Mouse (Mus musculus) heart, adult 2 months (tissue): Measurements from ENCODE around the gene Shc1. TPM values are rescaled to one million over a fixed set of nuclear protein-coding genes. Genes with fewer than 3 reads are reported as not detected.
A peak's percentile ranks its signal among the peaks of the same experiment; 100 is the strongest.
"Not testable (repeated sequence)": the region's sequence is repeated elsewhere in the genome, so short reads cannot be mapped to it uniquely, and the experiment has no call there.

Experiments used
- DNase-seq, 2 experiments: peaks; one replicate each; pipeline ENCODE4 v3.0.0; 2021
- H3K27ac ChIP-seq: fragments of 200-600 bp; 2 replicates; pipeline ENCODE4 v1.8.1; 2022
- H3K27me3 ChIP-seq: fragments of 200-500 bp; 2 replicates; pipeline ENCODE4 v1.6.1; 2012; ENCODE audit warnings: mild to moderate bottlenecking, low read length, inconsistent platforms, mixed read lengths; ENCODE audit not compliant: control insufficient read depth, insufficient read depth
- H3K36me3 ChIP-seq: fragments of 200-500 bp; 2 replicates; pipeline ENCODE4 v1.6.1; 2012; ENCODE audit warnings: low read length, inconsistent platforms; ENCODE audit not compliant: control insufficient read depth, insufficient read depth
- H3K4me1 ChIP-seq: fragments of 200-500 bp; 2 replicates; pipeline ENCODE4 v1.6.1; 2011; ENCODE audit warnings: low read length; ENCODE audit not compliant: control insufficient read depth, insufficient read depth
- H3K4me3 ChIP-seq: fragments of 200-600 bp; 2 replicates; pipeline ENCODE4 v1.8.1; 2022
- H3K79me2 ChIP-seq: fragments of 200-500 bp; replicated peaks from 2 replicates; pipeline ENCODE4 v1.6.1; 2012; ENCODE audit warnings: mild to moderate bottlenecking, inconsistent platforms, low read length, moderate library complexity, mixed read lengths; ENCODE audit not compliant: control insufficient read depth, insufficient read depth
- H3K9ac ChIP-seq: fragments of 200-500 bp; 2 replicates; pipeline ENCODE4 v1.6.1; 2012; ENCODE audit warnings: low read depth, mild to moderate bottlenecking, control low read depth, inconsistent platforms, low read length, mixed read lengths
- CTCF ChIP-seq: fragments of 200-600 bp; IDR thresholded peaks from 2 replicates; pipeline ENCODE4 v1.8.1; 2022; ENCODE audit warnings: antibody characterized with exemption, mild to moderate bottlenecking, moderate library complexity
- EP300 ChIP-seq: fragments of 200-500 bp; IDR thresholded peaks from 2 replicates; pipeline ENCODE4 v1.6.1; 2011; ENCODE audit warnings: low read depth, low read length, control low read depth; ENCODE audit not compliant: insufficient read depth
- POLR2A ChIP-seq: fragments of 200-500 bp; IDR thresholded peaks from 2 replicates; pipeline ENCODE4 v1.6.1; 2011; ENCODE audit warnings: mild to moderate bottlenecking, low read depth, low read length, control low read depth; ENCODE audit not compliant: insufficient read depth
- WGBS: fragments of 180-500 bp; shearing (Covaris S2); methylation state at CpG from one replicate; pipeline ENCODE4 v1.1.7; 2018; 5-methylcytosine and 5-hydroxymethylcytosine counted together
- intact Hi-C: fragments of 180-260 bp; cut with DNase I; formaldehyde crosslinking; loops from one replicate; pipeline ENCODE4 v1.15.1; 2025
- polyA plus RNA-seq: library from polyadenylated mRNA; depleted of rRNA; stranded (reverse); fragments of >200 nt; gene quantifications from 2 replicates; pipeline ENCODE4 v1.2.3, GENCODE M21; 2012
- total RNA-seq, 2 experiments: library from RNA; stranded (reverse); gene quantifications; 2 replicates each; pipeline ENCODE4 v1.2.3; 2021

Gene Shc1
- total and polyA plus RNA-seq, 3 experiments: 31.6 to 32.4 (median 32.0) TPM

- Histone ChIP-seq H3K79me2 (no peaks in the 10 kb centered on the region; the same call in 1 of the 2 replicates), H3K9ac (peak overlapping the region; percentile 59), H3K36me3 (no peaks in the 10 kb centered on the region), H3K4me1 (peaks cover 8% of the 10 kb centered on the region), H3K27ac (peak overlapping the region; percentile 80), H3K27me3 (no peaks in the 10 kb centered on the region), H3K4me3 (peak overlapping the region; percentile 41)
- no peak for TF ChIP-seq POLR2A
- TF ChIP-seq CTCF: no peak
- no peak for TF ChIP-seq EP300
- peak in 1 of 2 experiments; percentile 45 for DNase-seq
- 16% methylated on average over 22 of the region's 22 CpGs for WGBS
- intact Hi-C loops: no loop called here
Observed at GRCm38 (mm10) chr3:89421810-89422473, 3.7 kb downstream of the Shc1 start.

- H3K9ac ChIP-seq: no peak overlapping the region
- TF ChIP-seq POLR2A (no peak), CTCF (no peak), EP300 (no peak)
Observed at GRCm38 (mm10) chr3:89422556-89423205, 4.4 kb downstream of the Shc1 start.

GRCm38 (mm10) chr3:89424416-89425140 lies 6.3 kb downstream of the Shc1 start:
- Histone ChIP-seq H3K27ac (no peak overlapping the region), H3K36me3 (no peaks in the 10 kb centered on the region), H3K9ac (no peak overlapping the region), H3K27me3 (no peaks in the 10 kb centered on the region), H3K4me3 (no peak overlapping the region), H3K79me2 (no peaks in the 10 kb centered on the region; the same call in 1 of the 2 replicates), H3K4me1 (peaks cover 6% of the 10 kb centered on the region)
- no peak for DNase-seq
- no peak for TF ChIP-seq POLR2A
- TF ChIP-seq EP300: no peak
- TF ChIP-seq CTCF: no peak
- intact Hi-C loops: no loop called here
- 83% methylated on average over 5 of the region's 5 CpGs for WGBS

More at GRCm38 (mm10) chr3:89422556-89423205, 4.4 kb downstream of the Shc1 start:
- intact Hi-C loops: no loop called here
- no peak overlapping the region for H3K27ac ChIP-seq
- H3K79me2 ChIP-seq: no peaks in the 10 kb centered on the region; the same call in 1 of the 2 replicates
- H3K27me3 ChIP-seq: no peaks in the 10 kb centered on the region
- WGBS: 56% methylated on average over 6 of the region's 6 CpGs
- H3K4me1 ChIP-seq: peaks cover 8% of the 10 kb centered on the region
- no peaks in the 10 kb centered on the region for H3K36me3 ChIP-seq
- no peak overlapping the region for H3K4me3 ChIP-seq
- DNase-seq: no peak

- no peak overlapping the region for H3K9ac ChIP-seq
- no peak for TF ChIP-seq EP300
- TF ChIP-seq CTCF: no peak
- no peak for TF ChIP-seq POLR2A
Observed at GRCm38 (mm10) chr3:89425141-89425525, 6.9 kb downstream of the Shc1 start.

GRCm38 (mm10) chr3:89425876-89426275 lies 7.6 kb downstream of the Shc1 start:
- intact Hi-C loops: no loop called here
- Histone ChIP-seq H3K36me3 (no peaks in the 10 kb centered on the region), H3K27me3 (no peaks in the 10 kb centered on the region), H3K4me1 (peaks cover 2% of the 10 kb centered on the region), H3K4me3 (no peak overlapping the region), H3K9ac (no peak overlapping the region), H3K27ac (no peak overlapping the region), H3K79me2 (0 out of 2 replicates have a peak, but pooled peaks cover 2% of the 10 kb centered on the region)
- DNase-seq: no peak
- WGBS: 84% methylated on average over 4 of the region's 4 CpGs
- TF ChIP-seq EP300: no peak
- TF ChIP-seq POLR2A: no peak
- TF ChIP-seq CTCF: no peak

More at GRCm38 (mm10) chr3:89425141-89425525, 6.9 kb downstream of the Shc1 start:
- intact Hi-C loops: no loop called here
- H3K27me3 ChIP-seq: no peaks in the 10 kb centered on the region
- H3K36me3 ChIP-seq: no peaks in the 10 kb centered on the region
- H3K79me2 ChIP-seq: no peaks in the 10 kb centered on the region
- H3K4me1 ChIP-seq: peaks cover 4% of the 10 kb centered on the region
- no peak for DNase-seq
- WGBS: 64% methylated on average over 5 of the region's 5 CpGs
- H3K27ac ChIP-seq: no peak overlapping the region
- no peak overlapping the region for H3K4me3 ChIP-seq

- H3K27ac ChIP-seq, H3K27me3 ChIP-seq, H3K79me2 ChIP-seq, DNase-seq, H3K9ac ChIP-seq, H3K36me3 ChIP-seq, H3K4me1 ChIP-seq, H3K4me3 ChIP-seq, intact Hi-C loops: not testable (repeated sequence)
- WGBS: 90% methylated on average over 7 of the region's 7 CpGs
Observed at GRCm38 (mm10) chr3:89429021-89429420, 10.8 kb downstream of the Shc1 start.
